Mouse (Mus musculus) lung, embryonic 16.5 days (tissue): ENCODE measurements at regions not wholly inside any gene's neighbourhood (a gene's known extent, or its start where the extent isn't known, plus 50 kb on each side); places are given as distances from the start of the nearest gene placed in this dataset.
A peak's percentile ranks its signal among the peaks of the same experiment; 100 is the strongest.

Experiments used
- ATAC-seq: fragments of 200-750 bp; cut with Nextera tagmentation; 2 replicates; pipeline ENCODE4 v1.8.0; 2017; ENCODE audit warnings: low read depth, mild to moderate bottlenecking, moderate library complexity
- H3K27ac ChIP-seq: fragments of 300-500 bp; sonication (generic); 2 replicates; pipeline ENCODE4 v1.5.1; 2014; ENCODE audit warnings: mild to moderate bottlenecking, control low read depth, low read length
- H3K27me3 ChIP-seq: fragments of 300-500 bp; sonication (generic); 2 replicates; pipeline ENCODE4 v1.6.1; 2014; ENCODE audit warnings: low read depth, low read length, mixed read lengths; ENCODE audit not compliant: control insufficient read depth, insufficient read depth
- H3K36me3 ChIP-seq: fragments of 300-500 bp; sonication (generic); 2 replicates; pipeline ENCODE4 v1.6.1; 2014; ENCODE audit warnings: low read length; ENCODE audit not compliant: control insufficient read depth, insufficient read depth
- H3K4me1 ChIP-seq: fragments of 300-500 bp; sonication (generic); replicated peaks from 2 replicates; pipeline ENCODE4 v1.6.1; 2014; ENCODE audit warnings: low read length, mixed read lengths; ENCODE audit not compliant: control insufficient read depth, insufficient read depth
- H3K4me2 ChIP-seq: fragments of 300-500 bp; sonication (generic); 2 replicates; pipeline ENCODE4 v1.6.1; 2014; ENCODE audit warnings: low read depth, low read length, control low read depth
- H3K4me3 ChIP-seq: fragments of 300-500 bp; sonication (generic); 2 replicates; pipeline ENCODE4 v1.5.1; 2014; ENCODE audit warnings: mild to moderate bottlenecking, low read length, control low read depth
- H3K9ac ChIP-seq: fragments of 300-500 bp; sonication (generic); 2 replicates; pipeline ENCODE4 v1.6.1; 2014; ENCODE audit warnings: low read length, control low read depth
- H3K9me3 ChIP-seq: fragments of 300-500 bp; sonication (generic); 2 replicates; pipeline ENCODE4 v1.6.1; 2016; ENCODE audit warnings: low read length; ENCODE audit not compliant: control insufficient read depth
- WGBS: fragments of 180-500 bp; shearing (Covaris S2); extraction: QIAGEN DNeasy Blood & Tissue Kit; methylation state at CpG from one replicate; pipeline ENCODE4 v1.1.7; 2014; 5-methylcytosine and 5-hydroxymethylcytosine counted together

GRCm38 (mm10) chr3:34456488-34457433 is 193.4 kb upstream of the Sox2 start:
- no peak overlapping the region for H3K4me3 ChIP-seq
- ATAC-seq = peak; percentile 89
- no peaks in the 10 kb centered on the region for H3K36me3 ChIP-seq
- no peak overlapping the region for H3K9ac ChIP-seq
- peaks cover 5% of the 10 kb centered on the region; the same call in 1 of the 2 replicates for H3K4me1 ChIP-seq
- H3K9me3 ChIP-seq = no peaks in the 10 kb centered on the region
- H3K27ac ChIP-seq = no peak overlapping the region
- no peak overlapping the region for H3K4me2 ChIP-seq
- WGBS = 40% methylated on average over 23 of the region's 23 CpGs
- H3K27me3 ChIP-seq = no peaks in the 10 kb centered on the region

GRCm38 (mm10) chr3:34454026-34454624 is 196.1 kb upstream of the Sox2 start:
- WGBS = 88% methylated on average over 20 of the region's 24 CpGs
- Histone ChIP-seq H3K27ac (no peak overlapping the region), H3K9me3 (no peaks in the 10 kb centered on the region), H3K36me3 (no peaks in the 10 kb centered on the region), H3K9ac (no peak overlapping the region), H3K27me3 (no peaks in the 10 kb centered on the region), H3K4me3 (no peak overlapping the region), H3K4me2 (no peak overlapping the region), H3K4me1 (peaks cover 5% of the 10 kb centered on the region; the same call in 1 of the 2 replicates)
- no peak for ATAC-seq

GRCm38 (mm10) chr3:34445354-34445753 is 204.9 kb upstream of the Sox2 start:
- 0 out of 2 replicates have a peak, but pooled peaks have one; percentile 26 for ATAC-seq
- H3K27me3 ChIP-seq = no peaks in the 10 kb centered on the region
- H3K9me3 ChIP-seq = peaks cover 2% of the 10 kb centered on the region; the same call in 1 of the 2 replicates
- H3K36me3 ChIP-seq = no peaks in the 10 kb centered on the region
- no peak overlapping the region for H3K9ac ChIP-seq
- WGBS = 45% methylated on average over 7 of the region's 7 CpGs
- no peak overlapping the region for H3K4me3 ChIP-seq
- peaks cover 8% of the 10 kb centered on the region for H3K4me1 ChIP-seq
- no peak overlapping the region for H3K4me2 ChIP-seq
- H3K27ac ChIP-seq = no peak overlapping the region

GRCm38 (mm10) chr3:34444802-34445201 is 205.4 kb upstream of the Sox2 start:
- ATAC-seq = 0 out of 2 replicates have a peak, but pooled peaks have one; percentile 34
- WGBS = 30% methylated on average over 5 of the region's 5 CpGs
- Histone ChIP-seq H3K9me3 (peaks cover 2% of the 10 kb centered on the region; the same call in 1 of the 2 replicates), H3K9ac (no peak overlapping the region), H3K27ac (no peak overlapping the region), H3K36me3 (no peaks in the 10 kb centered on the region), H3K27me3 (no peaks in the 10 kb centered on the region), H3K4me1 (peaks cover 8% of the 10 kb centered on the region), H3K4me2 (no peak overlapping the region), H3K4me3 (no peak overlapping the region)

- Histone ChIP-seq H3K27ac (no peak overlapping the region), H3K36me3 (no peaks in the 10 kb centered on the region), H3K4me2 (peak overlapping the region; percentile 43), H3K4me1 (peaks cover 8% of the 10 kb centered on the region), H3K4me3 (no peak overlapping the region; the same call in 1 of the 2 replicates), H3K27me3 (no peaks in the 10 kb centered on the region), H3K9me3 (peaks cover 2% of the 10 kb centered on the region; the same call in 1 of the 2 replicates), H3K9ac (peak overlapping the region; percentile 32; the same call in 1 of the 2 replicates)
- 29% methylated on average over 28 of the region's 28 CpGs for WGBS
- ATAC-seq = no peak
These were observed 206.2 kb upstream of the Sox2 start for GRCm38 (mm10) chr3:34443731-34444628.

- H3K9me3 ChIP-seq = peaks cover 2% of the 10 kb centered on the region; the same call in 1 of the 2 replicates
- 76% methylated on average over 5 of the region's 5 CpGs for WGBS
- no peaks in the 10 kb centered on the region for H3K36me3 ChIP-seq
- H3K4me3 ChIP-seq = no peak overlapping the region
- no peak overlapping the region for H3K4me2 ChIP-seq
- no peak overlapping the region for H3K9ac ChIP-seq
- H3K4me1 ChIP-seq = peaks cover 8% of the 10 kb centered on the region
- H3K27me3 ChIP-seq = no peaks in the 10 kb centered on the region
- H3K27ac ChIP-seq = no peak overlapping the region
- no peak for ATAC-seq
These were observed 206.9 kb upstream of the Sox2 start for GRCm38 (mm10) chr3:34443307-34443706.

GRCm38 (mm10) chr3:34441792-34442191 is 208.4 kb upstream of the Sox2 start:
- H3K27ac ChIP-seq = no peak overlapping the region
- H3K9ac ChIP-seq = no peak overlapping the region
- H3K27me3 ChIP-seq = no peaks in the 10 kb centered on the region
- H3K4me1 ChIP-seq = peaks cover 8% of the 10 kb centered on the region
- H3K36me3 ChIP-seq = no peaks in the 10 kb centered on the region
- WGBS = 66% methylated on average over 4 of the region's 4 CpGs
- ATAC-seq = no peak
- no peaks in the 10 kb centered on the region; the same call in 1 of the 2 replicates for H3K9me3 ChIP-seq
- no peak overlapping the region for H3K4me2 ChIP-seq
- H3K4me3 ChIP-seq = no peak overlapping the region

GRCm38 (mm10) chr3:34441266-34441665 is 208.9 kb upstream of the Sox2 start:
- Histone ChIP-seq H3K36me3 (no peaks in the 10 kb centered on the region), H3K9ac (no peak overlapping the region), H3K27me3 (no peaks in the 10 kb centered on the region), H3K4me1 (peaks cover 8% of the 10 kb centered on the region), H3K4me2 (no peak overlapping the region), H3K27ac (no peak overlapping the region), H3K4me3 (no peak overlapping the region), H3K9me3 (no peaks in the 10 kb centered on the region)
- ATAC-seq = no peak
- WGBS = 56% methylated on average over 5 of the region's 5 CpGs
